Mouse (Mus musculus) CD4-positive, CD25-positive, alpha-beta regulatory T cell (primary cell): ENCODE results near the gene Zfp352. TPM values are rescaled to one million over a fixed set of nuclear protein-coding genes. Genes with fewer than 3 reads are reported as not detected.

ENCODE experiments used
- polyA plus RNA-seq: library from polyadenylated mRNA; unstranded; fragments of 100-300 nt; shearing (Covaris generic); gene quantifications from one replicate; pipeline ENCODE4 v1.2.1, GENCODE M21; 2017

The Zfp352 gene
- polyA plus RNA-seq: 0.07 TPM

DNA sequence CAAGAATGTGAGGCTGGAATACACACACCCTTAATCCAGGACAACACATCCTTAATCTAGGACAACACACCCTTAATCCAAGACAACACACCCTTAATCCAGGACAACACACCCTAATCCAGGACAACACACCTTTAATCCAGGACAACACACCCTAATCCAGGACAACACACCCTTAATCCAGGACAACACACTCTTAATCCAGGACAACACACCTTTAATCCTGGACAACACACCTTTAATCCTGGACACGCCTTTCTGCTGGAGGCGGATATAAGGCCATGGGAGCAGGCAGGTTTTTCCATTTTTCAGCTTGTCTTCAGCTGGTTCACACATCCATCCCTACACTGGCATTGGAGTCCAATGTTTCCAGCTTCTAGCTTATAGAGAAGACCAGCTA lies at the start of gene Zfp352:
Gene Zfp352 (plus strand): TSS at position 301 of the 400 bp plus-strand sequence.

